Mouse (Mus musculus) T-helper 2 cell (primary cell): Measurements from ENCODE around the gene Tagln.

Experiments used
- in situ Hi-C: fragments of 300-600 bp; cut with MboI, MseI; formaldehyde crosslinking; loops from one replicate; pipeline ENCODE4 v1.15.1; 2025; ENCODE audit warnings: high pct_unique_total_duplicates

Gene Tagln

GRCm38 (mm10) chr9:45910995-45911394 is 24.9 kb downstream of the Tagln start:
- in situ Hi-C loops, result loop anchor here (5.0 kb wide), 1 partner anchor 36 kb away; no protein-coding TSS in a partner anchor

GRCm38 (mm10) chr9:45907078-45907428 is 28.8 kb downstream of the Tagln start:
- in situ Hi-C loops, result no loop called here

- in situ Hi-C loops, result no loop called here
Measured at GRCm38 (mm10) chr9:45906355-45907077, 29.3 kb downstream of the Tagln start, which contains the start of the genes Pcsk7 and Rnf214. Pcsk7 (plus strand) TSS chr9:45906497. Rnf214 (minus strand) TSS chr9:45906911.

GRCm38 (mm10) chr9:45905811-45906237 is 30.0 kb downstream of the Tagln start:
- in situ Hi-C loops, result no loop called here

GRCm38 (mm10) chr9:45905196-45905595 is 30.7 kb downstream of the Tagln start:
- in situ Hi-C loops, result no loop called here

GRCm38 (mm10) chr9:45893681-45894080 is 42.2 kb downstream of the Tagln start:
- in situ Hi-C loops, result no loop called here
